Mouse (Mus musculus) kidney, adult 2 months (tissue): ENCODE measurements around the gene Foxn3. TPM values are rescaled to one million over a fixed set of nuclear protein-coding genes. Genes with fewer than 3 reads are reported as not detected.

Experiments
- DNase-seq: peaks from one replicate; pipeline ENCODE4 v3.0.0; 2021
- H3K27ac ChIP-seq: fragments of 200-500 bp; 2 replicates; pipeline ENCODE4 v1.5.1; 2012; ENCODE audit warnings: low read depth, low read length, control low read depth, inconsistent platforms; ENCODE audit not compliant: insufficient read depth
- H3K27me3 ChIP-seq: fragments of 200-500 bp; replicated peaks from 2 replicates; pipeline ENCODE4 v1.6.1; 2012; ENCODE audit warnings: mild to moderate bottlenecking, moderate library complexity, low read length, inconsistent platforms; ENCODE audit not compliant: control insufficient read depth, insufficient read depth
- H3K36me3 ChIP-seq: fragments of 200-500 bp; 2 replicates; pipeline ENCODE4 v1.6.1; 2012; ENCODE audit warnings: mild to moderate bottlenecking, moderate library complexity, low read length, inconsistent platforms; ENCODE audit not compliant: control insufficient read depth, insufficient read depth
- H3K4me1 ChIP-seq: fragments of 200-500 bp; 2 replicates; pipeline ENCODE4 v1.6.1; 2011; ENCODE audit warnings: low read length; ENCODE audit not compliant: control insufficient read depth, insufficient read depth
- H3K4me3 ChIP-seq: fragments of 200-500 bp; 2 replicates; pipeline ENCODE4 v1.5.1; 2011; ENCODE audit warnings: mild to moderate bottlenecking, low read depth, low read length, control low read depth; ENCODE audit not compliant: insufficient read depth
- CTCF ChIP-seq: fragments of 200-500 bp; conservative IDR thresholded peaks from 2 replicates; pipeline ENCODE4 v1.5.1; 2011; ENCODE audit warnings: low read depth, mild to moderate bottlenecking, control low read depth, low read length, moderate library complexity, mixed read lengths; ENCODE audit not compliant: insufficient read depth, insufficient read length
- POLR2A ChIP-seq: fragments of 200-500 bp; IDR thresholded peaks from one replicate; pipeline ENCODE4 v1.6.1; 2011; ENCODE audit warnings: low read depth, low read length, control low read depth
- WGBS: fragments of 180-500 bp; shearing (Covaris S2); methylation state at CpG from one replicate; pipeline ENCODE4 v1.1.7; 2018; 5-methylcytosine and 5-hydroxymethylcytosine counted together
- polyA plus RNA-seq: library from polyadenylated mRNA; depleted of rRNA; stranded (reverse); fragments of >200 nt; gene quantifications from 2 replicates; pipeline ENCODE4 v1.2.3, GENCODE M21; 2012

The Foxn3 gene
- polyA plus RNA-seq, 1 experiment: 28.0 TPM

DNA sequence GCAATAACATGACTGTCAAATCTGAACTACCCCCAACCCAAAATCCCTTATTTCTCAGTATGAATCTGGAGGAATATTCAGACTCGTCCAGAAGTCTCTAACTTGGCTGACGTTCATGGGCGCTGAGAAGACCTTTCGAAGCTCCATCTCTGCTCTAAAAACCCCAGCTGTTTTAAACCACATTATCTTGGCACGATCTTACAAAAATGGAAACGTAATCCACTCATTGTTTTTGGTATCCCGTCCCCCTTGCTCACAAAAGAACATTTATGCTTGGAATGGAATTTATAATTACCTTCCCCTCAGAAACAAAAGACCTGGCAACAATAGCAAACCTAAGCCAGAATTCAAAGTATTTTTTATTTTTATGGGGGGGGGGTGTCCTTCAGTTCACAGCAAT lies 221.6 kb downstream of the Foxn3 start:
- Histone ChIP-seq H3K27ac (no peak overlapping the region), H3K4me3 (no peak overlapping the region), H3K27me3 (no peaks in the 10 kb centered on the region), H3K4me1 (peaks cover 17% of the 10 kb centered on the region), H3K36me3 (no peaks in the 10 kb centered on the region)
- WGBS: 66% methylated on average over 7 of the region's 7 CpGs
- TF ChIP-seq CTCF: no peak
- no peak for TF ChIP-seq POLR2A
- no peak for DNase-seq

DNA sequence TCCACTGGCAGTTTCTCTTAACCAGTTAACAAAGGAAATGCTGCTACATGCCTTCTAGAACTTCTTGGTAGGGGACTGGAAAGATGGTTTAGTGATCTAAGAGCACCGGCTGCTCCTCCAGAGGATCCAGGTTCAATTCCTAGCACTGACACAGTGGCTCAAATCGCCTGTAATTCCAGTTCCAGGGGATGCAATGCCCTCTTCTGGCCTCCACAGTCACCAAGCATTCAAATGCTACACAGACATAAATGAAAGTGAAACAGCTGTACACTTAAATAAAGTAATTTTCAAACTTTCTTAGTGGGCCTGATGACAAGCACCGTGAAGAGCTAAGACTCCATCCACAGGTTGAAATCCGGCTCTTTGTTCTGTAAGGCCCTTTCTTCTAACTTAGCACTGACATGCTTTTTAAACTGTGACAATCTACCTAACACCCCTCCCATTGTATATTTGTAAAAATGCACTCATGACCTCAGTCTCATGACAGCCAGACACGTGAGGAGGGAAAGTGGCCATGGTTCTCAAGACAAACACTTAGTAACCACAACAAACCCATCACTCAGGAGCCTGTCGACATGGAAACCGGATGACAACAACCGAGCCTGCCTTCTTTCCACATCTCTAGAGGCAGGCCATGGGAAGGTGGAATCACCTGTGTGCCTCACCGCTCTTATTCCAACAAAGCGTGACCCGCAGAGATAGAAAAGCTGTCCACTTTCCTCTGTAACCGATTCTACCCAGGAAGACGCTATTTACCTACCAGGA lies 222.8 kb downstream of the Foxn3 start:
- Histone ChIP-seq H3K4me1 (peaks cover 17% of the 10 kb centered on the region), H3K4me3 (no peak overlapping the region), H3K27me3 (no peaks in the 10 kb centered on the region), H3K36me3 (no peaks in the 10 kb centered on the region), H3K27ac (no peak overlapping the region)
- 83% methylated on average over 13 of the region's 13 CpGs for WGBS
- no peak for DNase-seq
- 0 out of 2 replicates have a peak, but pooled peaks have one; percentile 2 for TF ChIP-seq CTCF
- no peak for TF ChIP-seq POLR2A

DNA sequence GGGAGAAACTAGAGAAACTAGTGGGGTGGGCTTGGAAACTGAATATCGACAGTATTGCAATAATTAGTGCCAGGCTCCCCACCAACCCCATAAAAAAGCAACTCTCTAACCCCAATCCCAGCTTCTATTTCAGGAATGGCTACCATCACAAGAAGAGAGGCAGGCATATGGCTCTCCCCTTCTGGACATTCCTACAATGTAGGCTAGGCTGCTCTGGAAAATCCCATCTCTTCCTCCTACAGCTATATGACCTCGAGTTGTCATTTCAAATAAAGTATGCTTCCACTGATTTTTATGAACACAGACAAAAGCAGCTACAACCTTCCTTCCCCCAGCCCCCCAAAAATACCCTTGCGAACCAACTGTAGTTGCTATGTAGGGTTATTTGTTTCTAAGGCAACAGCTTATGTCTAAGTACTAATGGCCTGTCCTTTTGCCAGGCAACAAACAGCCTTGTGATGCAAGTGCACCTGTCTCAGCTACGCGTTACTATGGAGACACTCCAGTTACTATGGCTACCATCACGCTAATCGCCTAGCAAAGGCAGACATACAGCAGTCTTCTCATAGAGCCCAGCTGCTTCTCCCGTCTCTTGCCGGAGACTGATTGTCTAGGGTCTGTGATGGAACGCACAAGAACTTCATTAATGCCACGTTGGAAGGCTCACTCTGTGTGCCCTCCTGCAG lies 223.6 kb downstream of the Foxn3 start:
- DNase-seq: no peak
- Histone ChIP-seq H3K4me1 (peaks cover 12% of the 10 kb centered on the region; the same call in 1 of the 2 replicates), H3K27me3 (no peaks in the 10 kb centered on the region), H3K4me3 (no peak overlapping the region), H3K27ac (no peak overlapping the region), H3K36me3 (no peaks in the 10 kb centered on the region)
- TF ChIP-seq POLR2A (no peak), CTCF (no peak)
- WGBS: 89% methylated on average over 11 of the region's 11 CpGs

DNA sequence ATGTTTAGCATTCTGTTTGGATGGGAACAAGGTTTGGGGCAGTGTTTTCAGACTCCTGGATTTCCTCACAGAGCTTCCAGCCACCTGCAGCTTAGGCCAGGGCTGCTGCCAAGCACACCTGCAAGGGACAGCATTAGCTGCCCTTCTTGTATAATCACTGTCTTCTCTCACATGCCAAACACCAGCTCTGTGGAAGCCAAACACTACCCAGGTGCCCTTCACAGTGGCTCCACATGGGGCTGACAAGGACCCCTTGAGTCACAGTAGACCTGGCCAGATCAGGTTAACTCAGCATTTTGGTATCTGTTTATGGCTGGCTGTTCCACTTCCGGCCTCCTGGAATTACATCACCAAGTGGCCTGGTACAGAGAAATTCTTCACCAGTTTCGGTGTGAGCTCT lies 224.6 kb downstream of the Foxn3 start:
- H3K4me1 ChIP-seq: peaks cover 12% of the 10 kb centered on the region; the same call in 1 of the 2 replicates
- no peaks in the 10 kb centered on the region for H3K36me3 ChIP-seq
- TF ChIP-seq CTCF (no peak), POLR2A (no peak)

DNA sequence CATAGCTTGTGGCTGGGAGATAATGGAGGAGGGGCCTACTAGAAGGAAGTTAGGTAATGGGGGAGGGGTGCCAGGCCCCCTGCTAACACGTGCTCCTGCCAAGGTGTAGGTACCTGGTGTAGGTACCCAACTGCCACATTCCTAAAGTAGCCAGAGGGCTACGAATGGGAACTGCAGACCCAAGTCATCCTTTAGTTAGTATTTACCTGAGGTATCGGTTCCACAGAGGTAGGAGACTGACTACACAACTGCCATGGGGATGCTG lies 226.3 kb downstream of the Foxn3 start:
- H3K4me1 ChIP-seq: peaks cover 12% of the 10 kb centered on the region; the same call in 1 of the 2 replicates
- no peak for TF ChIP-seq CTCF
- TF ChIP-seq POLR2A: no peak
- no peak overlapping the region for H3K4me3 ChIP-seq
- 82% methylated on average over 3 of the region's 3 CpGs for WGBS
- H3K27me3 ChIP-seq: no peaks in the 10 kb centered on the region
- DNase-seq: no peak
- no peaks in the 10 kb centered on the region for H3K36me3 ChIP-seq
- no peak overlapping the region for H3K27ac ChIP-seq

More for the DNA sequence above, 224.6 kb downstream of the Foxn3 start:
- H3K4me3 ChIP-seq: no peak overlapping the region
- H3K27me3 ChIP-seq: no peaks in the 10 kb centered on the region
- H3K27ac ChIP-seq: 0 out of 2 replicates have a peak overlapping the region, but pooled peaks have one; percentile 19
- no peak for DNase-seq
- WGBS: 62% methylated on average over 2 of the region's 2 CpGs

DNA sequence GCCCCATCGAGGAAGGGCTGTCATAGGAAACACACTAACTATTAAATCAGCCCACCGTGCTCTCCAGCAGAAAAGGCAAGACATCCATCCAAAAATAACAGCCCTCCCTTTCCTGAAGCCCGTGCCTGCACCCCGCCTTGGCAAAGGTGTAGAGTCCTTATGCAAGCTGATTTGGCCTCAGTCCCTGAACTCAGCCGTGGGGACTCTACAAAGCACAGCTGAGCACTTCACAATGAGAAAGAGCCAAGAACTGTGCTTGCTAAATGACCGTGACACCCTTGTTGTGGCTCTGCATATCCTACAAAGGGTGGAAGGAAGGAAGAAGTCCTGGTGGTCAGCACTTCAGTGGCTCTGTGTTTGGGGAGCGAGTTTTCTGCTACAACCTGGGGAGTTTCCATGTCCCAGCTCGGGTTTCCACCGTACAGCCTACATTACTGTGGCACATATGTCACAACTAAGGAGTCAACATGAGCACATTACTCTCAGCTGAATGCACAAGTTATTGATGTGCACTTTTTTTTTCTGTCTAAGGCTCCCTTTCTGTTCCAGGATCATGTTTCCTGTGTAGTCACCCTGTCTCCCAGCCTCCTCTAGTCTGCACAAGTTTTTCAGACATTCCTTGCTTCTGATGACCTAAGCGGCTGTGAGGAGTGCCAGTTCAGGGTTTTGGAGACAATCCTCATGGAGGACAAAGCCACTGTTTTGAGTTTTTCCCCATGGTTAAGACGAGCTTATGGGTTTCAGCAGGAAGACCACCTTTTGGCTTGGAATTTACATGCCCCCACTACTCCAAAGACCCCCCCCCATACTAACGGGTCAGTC lies 226.8 kb downstream of the Foxn3 start:
- DNase-seq: peak; percentile 89
- H3K36me3 ChIP-seq: no peaks in the 10 kb centered on the region
- no peaks in the 10 kb centered on the region for H3K27me3 ChIP-seq
- no peak overlapping the region for H3K27ac ChIP-seq
- H3K4me1 ChIP-seq: peaks cover 12% of the 10 kb centered on the region; the same call in 1 of the 2 replicates
- H3K4me3 ChIP-seq: no peak overlapping the region
- WGBS: 19% methylated on average over 12 of the region's 12 CpGs
- no peak for TF ChIP-seq CTCF
- TF ChIP-seq POLR2A: no peak
